Mouse (Mus musculus): Measurements from ENCODE around the gene Rbm19.

GRCm38 (mm10) chr5:120102097-120102496 is 14.2 kb upstream of the Rbm19 start:
- TF ChIP-seq CTCF (IDR thresholded peaks at IDR 0.05; ENCODE audit: insufficient read depth, low read length) (no peak), POLR2A (IDR thresholded peaks at IDR 0.05; ENCODE audit: borderline replicate concordance, extremely low read depth, low read depth, low read length) (no peak)
